Mouse (Mus musculus) stomach, embryonic 16.5 days (tissue): Measurements from ENCODE around the gene Nectin1. TPM values are rescaled to one million over a fixed set of nuclear protein-coding genes. Genes with fewer than 3 reads are reported as not detected.

Experiments
- ATAC-seq: fragments of 200-750 bp; cut with Nextera tagmentation; 2 replicates; pipeline ENCODE4 v1.8.0; 2017; ENCODE audit warnings: moderate number of reproducible peaks, moderate TSS enrichment; ENCODE audit not compliant: insufficient read depth, low FRiP score
- H3K27ac ChIP-seq: fragments of 300-500 bp; sonication (generic); 2 replicates; pipeline ENCODE4 v1.5.1; 2014; ENCODE audit warnings: low read length
- H3K27me3 ChIP-seq: fragments of 300-500 bp; sonication (generic); 2 replicates; pipeline ENCODE4 v1.6.1; 2014; ENCODE audit warnings: low read length, control low read depth, mixed read lengths; ENCODE audit not compliant: control insufficient read depth, insufficient read depth
- H3K36me3 ChIP-seq: fragments of 300-500 bp; sonication (generic); 2 replicates; pipeline ENCODE4 v1.6.1; 2014; ENCODE audit warnings: low read length; ENCODE audit not compliant: control insufficient read depth, insufficient read depth
- H3K4me1 ChIP-seq: fragments of 300-500 bp; sonication (generic); 2 replicates; pipeline ENCODE4 v1.6.1; 2014; ENCODE audit warnings: low read length, control low read depth, mixed read lengths; ENCODE audit not compliant: control insufficient read depth, insufficient read depth
- H3K4me2 ChIP-seq: fragments of 300-500 bp; sonication (generic); 2 replicates; pipeline ENCODE4 v1.6.1; 2014; ENCODE audit warnings: low read depth, low read length, mixed read lengths
- H3K4me3 ChIP-seq: fragments of 300-500 bp; sonication (generic); replicated peaks from 2 replicates; pipeline ENCODE4 v1.5.1; 2014; ENCODE audit warnings: mild to moderate bottlenecking, low read length
- H3K9ac ChIP-seq: fragments of 300-500 bp; sonication (generic); 2 replicates; pipeline ENCODE4 v1.6.1; 2014; ENCODE audit warnings: low read length
- H3K9me3 ChIP-seq: fragments of 300-500 bp; sonication (generic); replicated peaks from 2 replicates; pipeline ENCODE4 v1.6.1; 2016; ENCODE audit warnings: low read length, control low read depth; ENCODE audit not compliant: control insufficient read depth
- WGBS: fragments of 180-500 bp; shearing (Covaris S2); extraction: QIAGEN DNeasy Blood & Tissue Kit; methylation state at CpG from one replicate; pipeline ENCODE4 v1.1.7; 2014; 5-methylcytosine and 5-hydroxymethylcytosine counted together
- polyA plus RNA-seq: library from polyadenylated mRNA; unstranded; fragments of >200 nt; fragmentation: Nextera tagmentation; extraction: Ambion mirVana; gene quantifications from 2 replicates; pipeline ENCODE4 v1.2.1, GENCODE M21; 2015

Gene Nectin1
- polyA plus RNA-seq, 1 experiment from 2014 or later, result 8.9 TPM

- Histone ChIP-seq H3K27me3 (no peaks in the 10 kb centered on the region), H3K4me1 (no peaks in the 10 kb centered on the region), H3K4me3 (no peak overlapping the region), H3K9ac (no peak overlapping the region), H3K9me3 (no peaks in the 10 kb centered on the region), H3K36me3 (no peaks in the 10 kb centered on the region), H3K27ac (no peak overlapping the region), H3K4me2 (no peak overlapping the region)
- 55% methylated on average over 4 of the region's 4 CpGs for WGBS
- ATAC-seq, result no peak
Observed at GRCm38 (mm10) chr9:43755464-43755863, 11.7 kb downstream of the Nectin1 start.

DNA sequence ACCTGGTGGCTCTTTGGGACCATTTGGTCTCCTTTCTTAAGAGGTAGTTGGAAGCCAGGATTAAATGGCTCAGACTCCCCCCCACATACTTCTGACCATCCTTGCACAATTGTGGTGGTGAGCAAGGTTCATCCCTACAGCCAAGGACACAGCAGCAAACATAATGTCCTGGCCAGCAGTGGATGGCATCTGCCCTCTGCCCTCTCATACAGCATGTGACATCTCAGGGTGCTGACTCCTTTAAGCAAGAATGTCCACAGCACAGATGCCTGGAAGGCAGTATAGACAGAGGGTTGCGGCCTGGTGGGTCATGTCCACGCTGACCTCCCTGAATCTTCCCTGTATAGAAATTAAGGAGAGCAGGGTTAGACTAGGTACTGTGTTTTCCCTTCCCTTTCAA, 12.1 kb downstream of the Nectin1 start:
- ATAC-seq, result no peak
- Histone ChIP-seq H3K9me3 (no peaks in the 10 kb centered on the region), H3K36me3 (no peaks in the 10 kb centered on the region), H3K4me2 (no peak overlapping the region), H3K4me3 (no peak overlapping the region), H3K27ac (no peak overlapping the region), H3K9ac (no peak overlapping the region), H3K27me3 (no peaks in the 10 kb centered on the region), H3K4me1 (no peaks in the 10 kb centered on the region)
- 89% methylated on average over 2 of the region's 2 CpGs for WGBS

DNA sequence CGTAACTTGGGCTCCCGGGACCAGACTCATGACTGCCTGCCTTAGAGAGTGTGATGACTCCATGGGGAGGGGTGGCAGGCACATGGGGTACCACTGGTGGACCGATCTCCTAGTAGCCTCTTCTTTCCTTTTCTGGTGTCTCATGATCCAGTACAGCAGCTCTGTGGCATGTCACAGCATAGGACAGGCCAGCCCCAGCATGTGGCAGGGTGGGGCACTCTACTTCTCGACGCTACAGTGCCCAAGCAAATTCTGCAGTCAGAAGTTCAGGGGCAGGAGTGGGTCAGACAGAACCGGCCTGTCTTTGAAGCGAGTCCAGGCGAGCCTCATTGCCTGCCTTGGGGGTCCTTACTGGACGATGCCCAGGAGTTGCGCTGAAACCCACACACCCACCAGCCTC, 13.4 kb downstream of the Nectin1 start:
- 67% methylated on average over 10 of the region's 10 CpGs for WGBS
- no peak; the same call in 1 of the 2 replicates for ATAC-seq

DNA sequence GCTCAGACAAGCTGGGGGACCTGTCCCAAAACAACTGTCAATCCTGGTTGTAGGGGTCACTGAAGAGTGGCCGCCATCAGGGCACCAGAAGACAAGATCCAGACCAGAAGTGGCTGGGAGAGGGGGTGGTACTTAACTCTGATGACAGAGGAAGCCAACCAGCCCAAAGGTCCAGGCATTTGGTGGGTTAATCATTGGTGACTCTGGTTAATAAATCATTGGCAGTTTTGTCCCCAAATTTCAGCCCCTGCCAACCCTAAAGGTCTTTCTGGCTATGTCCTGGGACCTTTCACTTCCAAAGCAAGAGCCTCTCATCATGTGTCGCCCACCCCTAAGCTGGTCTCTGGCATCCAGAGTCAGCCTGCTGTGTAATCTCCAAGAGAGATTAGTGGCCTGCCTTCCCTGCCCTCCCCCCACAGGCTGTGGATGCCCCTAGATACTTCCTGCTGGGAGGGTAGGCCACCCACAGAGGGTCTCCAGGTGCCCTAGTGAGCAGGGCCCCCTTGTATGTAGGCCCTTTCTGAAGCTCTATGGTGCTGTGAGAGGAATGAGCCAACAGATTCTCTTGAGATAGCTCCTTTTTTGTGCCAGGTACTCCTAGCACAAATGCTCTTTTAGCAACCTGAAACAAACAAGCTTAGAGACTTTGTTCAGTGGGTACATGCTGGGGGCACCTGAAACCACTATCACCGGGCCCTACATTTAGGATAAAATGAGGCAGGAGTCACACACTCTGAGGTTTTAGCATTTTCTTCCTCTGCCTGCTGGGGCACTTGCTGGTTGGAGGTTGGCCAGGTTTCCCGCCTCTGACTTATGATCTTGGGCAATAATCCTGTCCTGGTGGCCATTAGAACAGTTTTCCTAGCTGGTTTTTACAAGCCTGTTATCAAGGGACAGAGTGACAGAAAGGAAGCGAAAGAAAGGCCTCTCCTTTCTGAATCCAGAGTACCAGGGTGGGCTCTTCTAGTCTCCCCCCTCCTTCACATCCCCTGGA, 14.5 kb downstream of the Nectin1 start:
- H3K36me3 ChIP-seq, result no peaks in the 10 kb centered on the region
- no peak overlapping the region for H3K4me2 ChIP-seq
- no peak overlapping the region for H3K27ac ChIP-seq
- H3K27me3 ChIP-seq, result no peaks in the 10 kb centered on the region
- no peak for ATAC-seq
- H3K9ac ChIP-seq, result 0 out of 2 replicates have a peak overlapping the region, but pooled peaks have one; percentile 4
- H3K4me1 ChIP-seq, result no peaks in the 10 kb centered on the region
- 0 out of 2 replicates have a peak, but pooled peaks cover under 1% of the 10 kb centered on the region for H3K9me3 ChIP-seq
- WGBS, result 62% methylated on average over 5 of the region's 5 CpGs
- H3K4me3 ChIP-seq, result no peak overlapping the region

More for the DNA sequence above, 13.4 kb downstream of the Nectin1 start:
- Histone ChIP-seq H3K9ac (no peak overlapping the region), H3K4me3 (no peak overlapping the region), H3K4me2 (peak overlapping the region; percentile 3; the same call in 1 of the 2 replicates), H3K27ac (peak overlapping the region; percentile 6; the same call in 1 of the 2 replicates), H3K9me3 (no peaks in the 10 kb centered on the region), H3K4me1 (no peaks in the 10 kb centered on the region), H3K36me3 (no peaks in the 10 kb centered on the region), H3K27me3 (no peaks in the 10 kb centered on the region)

DNA sequence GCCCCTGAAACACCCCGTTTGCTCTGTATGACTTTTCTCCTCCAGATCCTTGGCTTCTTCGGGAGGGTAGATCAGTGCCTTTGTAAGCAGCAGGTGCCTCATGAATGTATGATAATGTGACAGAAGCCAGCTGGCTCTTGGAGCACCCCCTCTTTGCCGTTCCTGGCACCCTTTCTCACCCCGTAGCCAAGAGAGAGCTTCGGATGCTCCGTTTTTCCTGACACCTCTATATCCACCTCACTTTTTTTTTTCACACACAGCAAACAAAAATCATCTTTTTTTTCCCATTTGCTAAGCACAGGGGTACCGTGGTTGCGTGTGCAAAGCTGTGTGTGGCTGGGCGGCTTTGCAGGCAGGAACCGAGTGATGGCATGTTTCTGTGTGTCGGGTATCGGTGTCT, 16.3 kb downstream of the Nectin1 start:
- WGBS, result 76% methylated on average over 12 of the region's 12 CpGs
- no peaks in the 10 kb centered on the region for H3K27me3 ChIP-seq
- H3K9ac ChIP-seq, result no peak overlapping the region
- H3K27ac ChIP-seq, result no peak overlapping the region
- no peak overlapping the region for H3K4me2 ChIP-seq
- H3K4me1 ChIP-seq, result no peaks in the 10 kb centered on the region
- ATAC-seq, result no peak
- H3K36me3 ChIP-seq, result no peaks in the 10 kb centered on the region
- H3K4me3 ChIP-seq, result no peak overlapping the region
- H3K9me3 ChIP-seq, result peaks cover 4% of the 10 kb centered on the region; the same call in 1 of the 2 replicates

- 67% methylated on average over 5 of the region's 5 CpGs for WGBS
- H3K27ac ChIP-seq, result no peak overlapping the region
- no peak for ATAC-seq
Observed at GRCm38 (mm10) chr9:43761181-43761820, 17.5 kb downstream of the Nectin1 start.

GRCm38 (mm10) chr9:43761941-43762340, 18.2 kb downstream of the Nectin1 start:
- H3K36me3 ChIP-seq, result no peaks in the 10 kb centered on the region
- ATAC-seq, result no peak
- WGBS, result 67% methylated on average over 3 of the region's 3 CpGs
- H3K27me3 ChIP-seq, result no peaks in the 10 kb centered on the region
- H3K4me3 ChIP-seq, result no peak overlapping the region
- no peaks in the 10 kb centered on the region for H3K4me1 ChIP-seq
- no peak overlapping the region for H3K9ac ChIP-seq
- no peak overlapping the region for H3K4me2 ChIP-seq
- no peak overlapping the region for H3K27ac ChIP-seq
- peaks cover 4% of the 10 kb centered on the region; the same call in 1 of the 2 replicates for H3K9me3 ChIP-seq

More at GRCm38 (mm10) chr9:43761181-43761820, 17.5 kb downstream of the Nectin1 start:
- Histone ChIP-seq H3K9ac (no peak overlapping the region), H3K4me2 (no peak overlapping the region), H3K36me3 (no peaks in the 10 kb centered on the region), H3K27me3 (no peaks in the 10 kb centered on the region), H3K4me1 (no peaks in the 10 kb centered on the region), H3K9me3 (peaks cover 4% of the 10 kb centered on the region; the same call in 1 of the 2 replicates), H3K4me3 (no peak overlapping the region)

- no peak overlapping the region for H3K4me3 ChIP-seq
- H3K27ac ChIP-seq, result no peak overlapping the region
- no peak overlapping the region for H3K4me2 ChIP-seq
- ATAC-seq, result no peak
- 65% methylated on average over 14 of the region's 14 CpGs for WGBS
- H3K36me3 ChIP-seq, result no peaks in the 10 kb centered on the region
- H3K4me1 ChIP-seq, result no peaks in the 10 kb centered on the region
- H3K27me3 ChIP-seq, result no peaks in the 10 kb centered on the region
- peaks cover 4% of the 10 kb centered on the region; the same call in 1 of the 2 replicates for H3K9me3 ChIP-seq
- H3K9ac ChIP-seq, result no peak overlapping the region
Observed at GRCm38 (mm10) chr9:43765419-43766179, 21.8 kb downstream of the Nectin1 start.
